Mouse (Mus musculus): ENCODE results near the gene Gm16181.
A peak's percentile ranks its signal among the peaks of the same experiment; 100 is the strongest.

DNA sequence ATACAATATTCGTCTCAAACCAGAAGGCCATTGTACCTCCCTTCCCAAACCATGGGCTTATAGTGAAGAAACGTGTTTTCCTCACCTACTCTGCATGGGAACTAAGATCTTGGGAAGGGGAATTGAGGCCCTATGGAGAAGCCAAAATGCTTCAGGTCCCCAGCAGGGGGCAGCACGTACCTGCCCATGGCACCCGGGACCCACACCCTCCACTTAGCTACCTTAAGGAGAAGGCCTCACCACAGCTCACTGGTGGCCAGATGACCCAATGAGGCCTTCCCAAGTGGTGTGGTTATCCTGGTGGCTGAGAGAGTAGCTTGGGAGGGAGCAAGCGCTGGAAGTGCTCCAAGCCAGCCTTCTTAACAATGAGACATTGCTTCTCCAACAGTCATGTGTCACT, 42.1 kb upstream of the Gm16181 start:
- TF ChIP-seq CTCF (IDR thresholded peaks at IDR 0.05; ENCODE audit: low read depth, low read length), result peak; percentile 96
- TF ChIP-seq POLR2A (IDR thresholded peaks at IDR 0.05; ENCODE audit: insufficient read depth, low read length), result no peak
- TF ChIP-seq EP300 (IDR thresholded peaks at IDR 0.05; ENCODE audit: insufficient read depth, low read depth, low read length), result 0 out of 2 replicates have a peak, but pooled peaks have one; percentile 22

Measured in ES-Bruce4 (cell line).